Mouse (Mus musculus) erythroblast, embryonic 14.5 days (primary cell): ENCODE results near the gene Plekha4. TPM values are rescaled to one million over a fixed set of nuclear protein-coding genes. Genes with fewer than 3 reads are reported as not detected.

Source experiments
- H3K27me3 ChIP-seq: 2 replicates; pipeline ENCODE4 v1.6.1; 2012; ENCODE audit warnings: inconsistent platforms; ENCODE audit not compliant: control insufficient read depth
- H3K36me3 ChIP-seq: 2 replicates; pipeline ENCODE4 v1.6.1; 2012; ENCODE audit warnings: mild to moderate bottlenecking, inconsistent platforms; ENCODE audit not compliant: control insufficient read depth
- H3K4me1 ChIP-seq: 2 replicates; pipeline ENCODE4 v1.6.1; 2012; ENCODE audit warnings: inconsistent platforms; ENCODE audit not compliant: control insufficient read depth
- H3K4me3 ChIP-seq: replicated peaks from 2 replicates; pipeline ENCODE3; 2012; ENCODE audit warnings: moderate library complexity, mild to moderate bottlenecking, inconsistent platforms
- H3K9me3 ChIP-seq: 2 replicates; pipeline ENCODE4 v1.6.1; 2012; ENCODE audit warnings: low read length, inconsistent platforms, mixed read lengths; ENCODE audit not compliant: control insufficient read depth
- GATA1 ChIP-seq: IDR thresholded peaks from 2 replicates; pipeline ENCODE4 v1.6.1; 2012; ENCODE audit warnings: low read length, inconsistent platforms, mixed read lengths
- TAL1 ChIP-seq: IDR thresholded peaks from 3 replicates; pipeline ENCODE4 v1.6.1; 2012; ENCODE audit warnings: low read length, inconsistent platforms, mixed read lengths
- polyA plus RNA-seq: library from polyadenylated mRNA; stranded (reverse); fragments of >175 nt; gene quantifications from 2 replicates; pipeline ENCODE4 v1.2.3, GENCODE M21; 2012

Plekha4 gene
- polyA plus RNA-seq, 1 experiment: 1.0 TPM

DNA sequence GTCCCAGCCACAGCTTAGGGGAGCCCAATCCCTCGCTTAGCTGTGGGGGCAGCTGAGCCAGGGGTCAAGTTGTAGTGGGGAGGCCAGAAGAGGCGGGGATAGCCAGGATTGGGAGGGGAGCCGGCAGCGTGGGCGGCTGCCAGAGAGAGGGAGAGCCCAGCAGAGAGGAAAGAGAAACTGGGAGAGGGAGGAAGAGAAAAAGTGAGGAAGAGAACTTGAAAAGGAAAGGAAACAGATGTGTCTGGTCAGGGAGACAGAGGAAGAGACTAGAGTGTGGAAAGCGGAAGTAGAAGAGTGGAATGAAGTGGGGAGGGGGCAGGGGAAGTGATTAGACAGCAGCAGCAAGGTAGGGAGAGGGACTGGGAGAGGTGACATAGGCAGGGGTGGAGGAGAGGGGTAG is 3.3 kb downstream of the Plekha4 start:
- peaks cover 18% of the 10 kb centered on the region for H3K4me1 ChIP-seq
- TF ChIP-seq TAL1 (no peak), GATA1 (no peak)
- H3K9me3 ChIP-seq: peaks cover under 1% of the 10 kb centered on the region; the same call in 1 of the 2 replicates
- H3K27me3 ChIP-seq: peaks cover 34% of the 10 kb centered on the region
- no peak overlapping the region for H3K4me3 ChIP-seq
- H3K36me3 ChIP-seq: peaks cover 15% of the 10 kb centered on the region

DNA sequence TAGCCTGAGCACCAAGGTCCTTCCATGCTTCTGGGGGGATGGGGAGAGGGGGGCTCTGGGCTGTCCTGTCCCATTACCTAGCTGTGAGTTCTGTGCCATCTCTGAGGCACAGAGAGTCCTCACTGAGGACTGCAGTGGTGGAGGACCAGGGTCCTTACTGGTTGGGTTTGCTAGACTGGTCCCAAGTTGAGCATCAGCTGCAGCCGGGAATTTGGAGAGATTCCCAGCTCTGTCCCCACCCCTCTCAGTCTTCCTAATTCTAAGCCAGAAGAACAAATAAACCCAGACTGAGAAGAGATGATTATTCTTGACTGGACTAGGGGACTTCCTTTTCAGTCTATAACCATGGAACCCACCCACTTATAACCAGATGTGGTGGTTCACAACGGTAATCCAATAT is 4.5 kb downstream of the Plekha4 start:
- H3K4me1 ChIP-seq: peaks cover 18% of the 10 kb centered on the region
- TF ChIP-seq TAL1 (no peak), GATA1 (no peak)
- peaks cover 34% of the 10 kb centered on the region for H3K27me3 ChIP-seq
- H3K9me3 ChIP-seq: no peaks in the 10 kb centered on the region
- H3K36me3 ChIP-seq: peaks cover 3% of the 10 kb centered on the region
- no peak overlapping the region for H3K4me3 ChIP-seq

DNA sequence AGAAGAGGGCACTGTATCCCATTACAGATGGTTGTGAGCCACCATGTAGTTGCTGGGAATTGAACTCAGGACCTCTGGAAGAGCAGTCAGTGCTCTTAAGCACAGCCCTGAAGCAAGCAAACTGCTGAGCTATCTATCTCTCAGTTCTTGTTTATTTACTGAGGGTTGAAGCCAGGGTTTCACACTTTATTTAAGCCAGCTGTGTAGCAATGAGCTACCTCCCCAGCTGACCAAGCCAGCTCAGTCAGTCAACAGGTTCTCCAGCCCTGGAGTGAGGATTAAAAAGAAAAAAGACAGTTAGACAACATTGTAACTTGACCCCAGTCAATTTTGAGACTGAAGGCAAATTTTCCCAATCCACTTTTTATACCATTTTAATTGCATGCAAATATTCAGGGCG is 9.5 kb downstream of the Plekha4 start:
- no peak for TF ChIP-seq GATA1
- no peak for TF ChIP-seq TAL1
- Histone ChIP-seq H3K4me3 (no peak overlapping the region), H3K9me3 (no peaks in the 10 kb centered on the region), H3K4me1 (peaks cover 5% of the 10 kb centered on the region), H3K27me3 (peaks cover 41% of the 10 kb centered on the region), H3K36me3 (no peaks in the 10 kb centered on the region)

DNA sequence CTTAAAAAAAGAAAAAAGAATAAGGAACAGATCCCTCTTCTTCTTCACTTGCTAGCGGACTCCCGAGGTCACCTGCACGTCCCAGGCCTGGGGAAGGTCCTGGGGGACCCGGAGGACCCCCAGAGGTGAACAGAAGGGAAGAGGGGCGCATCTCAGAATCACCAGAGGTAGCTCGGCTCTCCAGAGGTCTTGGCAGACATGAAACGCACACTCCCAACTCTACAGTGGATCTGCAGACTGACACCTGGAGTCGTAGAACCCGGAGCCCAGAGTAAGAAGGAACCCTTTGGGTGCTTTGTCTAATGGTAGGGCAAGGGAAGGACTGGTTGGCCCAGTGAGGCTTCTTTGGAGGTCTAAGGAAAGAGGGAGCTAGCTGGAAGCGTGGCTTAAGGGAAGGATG is 11.5 kb downstream of the Plekha4 start:
- H3K4me1 ChIP-seq: peaks cover 5% of the 10 kb centered on the region
- peaks cover 32% of the 10 kb centered on the region for H3K27me3 ChIP-seq
- H3K36me3 ChIP-seq: no peaks in the 10 kb centered on the region
- H3K4me3 ChIP-seq: no peak overlapping the region
- no peaks in the 10 kb centered on the region for H3K9me3 ChIP-seq
- TF ChIP-seq GATA1 (no peak), TAL1 (no peak)

DNA sequence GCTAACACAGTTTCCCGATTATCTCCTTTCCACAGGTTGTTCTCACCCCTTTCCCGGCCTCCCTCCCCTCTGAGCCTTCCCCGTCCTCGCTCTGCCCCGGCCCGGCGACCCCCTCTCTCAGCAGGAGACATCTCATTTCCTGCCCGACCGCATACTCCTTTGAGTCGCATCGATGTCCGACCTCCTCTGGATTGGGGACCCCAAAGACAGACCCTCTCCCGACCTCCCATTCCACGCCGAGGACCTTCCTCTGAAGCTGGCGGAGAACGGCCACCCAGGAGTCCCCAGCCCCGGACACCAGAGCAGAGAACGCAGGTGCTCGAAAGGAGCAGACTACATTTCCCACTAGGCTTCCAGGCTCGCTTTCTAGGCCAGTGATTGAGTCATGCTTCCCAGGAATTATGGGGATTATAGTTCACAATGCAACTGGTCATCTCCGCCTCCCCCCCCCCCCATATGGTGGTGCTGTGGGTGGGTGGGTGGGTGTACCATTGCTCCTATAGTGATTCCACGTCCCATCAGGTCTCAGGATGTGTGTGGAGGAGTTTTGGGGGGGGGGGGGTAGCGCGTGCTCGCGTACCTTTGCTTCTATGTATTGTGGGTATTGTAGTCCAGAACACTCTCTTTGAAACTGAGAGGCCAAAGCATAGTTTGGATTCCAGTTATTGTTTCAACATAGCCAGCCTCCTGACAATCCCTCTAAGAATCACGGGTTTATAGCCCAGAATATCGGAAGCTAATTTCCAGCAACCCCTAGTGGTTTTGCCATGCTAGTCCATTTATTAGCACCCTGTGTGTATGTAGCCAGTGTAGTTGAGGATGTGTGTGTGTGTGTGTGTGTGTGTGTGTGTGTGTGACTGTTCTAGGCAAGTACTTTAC is 12.3 kb downstream of the Plekha4 start:
- TF ChIP-seq GATA1: no peak
- no peak for TF ChIP-seq TAL1
- Histone ChIP-seq H3K27me3 (peaks cover 32% of the 10 kb centered on the region), H3K4me1 (peaks cover 5% of the 10 kb centered on the region), H3K9me3 (no peaks in the 10 kb centered on the region), H3K4me3 (peak overlapping the region; percentile 45), H3K36me3 (no peaks in the 10 kb centered on the region)

DNA sequence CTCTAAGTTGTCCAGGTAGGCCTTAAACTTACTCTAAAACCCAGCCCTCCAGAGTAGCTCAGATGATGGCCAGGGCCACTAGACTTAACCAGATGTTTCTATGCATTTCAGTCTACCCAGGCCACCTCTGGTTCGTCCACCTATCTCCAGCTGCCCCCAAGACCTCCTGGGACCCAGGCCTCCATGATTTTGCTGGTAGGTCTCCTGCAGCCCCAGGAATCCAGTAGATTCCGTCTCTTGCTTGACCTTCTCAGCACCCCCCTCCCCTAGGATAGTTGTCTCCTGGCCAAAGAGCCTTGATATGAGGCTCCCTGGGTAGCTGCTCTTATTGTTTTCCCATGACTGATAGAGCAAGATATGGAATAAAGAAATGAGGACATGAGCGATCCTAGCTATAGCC is 13.0 kb downstream of the Plekha4 start:
- no peaks in the 10 kb centered on the region for H3K36me3 ChIP-seq
- TF ChIP-seq TAL1 (no peak), GATA1 (no peak)
- peaks cover 3% of the 10 kb centered on the region; the same call in 1 of the 2 replicates for H3K9me3 ChIP-seq
- peaks cover 36% of the 10 kb centered on the region for H3K27me3 ChIP-seq
- no peak overlapping the region for H3K4me3 ChIP-seq
- peaks cover 5% of the 10 kb centered on the region for H3K4me1 ChIP-seq

DNA sequence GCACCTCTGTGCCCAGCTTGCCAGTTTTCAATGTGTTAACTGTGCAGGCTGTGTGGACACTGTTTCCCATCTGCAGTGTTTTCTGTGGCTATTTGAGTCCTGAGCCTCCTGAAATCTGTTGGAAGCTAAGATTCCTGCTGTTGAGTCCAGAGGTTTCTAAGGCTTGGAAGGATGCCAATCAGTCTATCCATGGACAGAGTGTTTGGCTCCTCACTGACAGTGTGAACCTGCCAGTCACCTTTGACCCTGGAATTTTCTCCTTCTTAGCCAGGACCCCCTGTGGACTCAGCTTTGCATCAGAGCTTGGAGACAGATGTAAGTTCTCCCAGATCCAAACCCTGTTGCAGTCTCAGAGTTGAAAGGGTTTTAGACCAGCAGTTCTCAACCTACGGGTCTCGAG is 14.1 kb downstream of the Plekha4 start:
- H3K36me3 ChIP-seq: no peaks in the 10 kb centered on the region
- no peak for TF ChIP-seq GATA1
- TF ChIP-seq TAL1: no peak
- H3K4me1 ChIP-seq: peaks cover 5% of the 10 kb centered on the region
- peaks cover 8% of the 10 kb centered on the region for H3K9me3 ChIP-seq
- no peak overlapping the region for H3K4me3 ChIP-seq
- H3K27me3 ChIP-seq: peaks cover 36% of the 10 kb centered on the region

DNA sequence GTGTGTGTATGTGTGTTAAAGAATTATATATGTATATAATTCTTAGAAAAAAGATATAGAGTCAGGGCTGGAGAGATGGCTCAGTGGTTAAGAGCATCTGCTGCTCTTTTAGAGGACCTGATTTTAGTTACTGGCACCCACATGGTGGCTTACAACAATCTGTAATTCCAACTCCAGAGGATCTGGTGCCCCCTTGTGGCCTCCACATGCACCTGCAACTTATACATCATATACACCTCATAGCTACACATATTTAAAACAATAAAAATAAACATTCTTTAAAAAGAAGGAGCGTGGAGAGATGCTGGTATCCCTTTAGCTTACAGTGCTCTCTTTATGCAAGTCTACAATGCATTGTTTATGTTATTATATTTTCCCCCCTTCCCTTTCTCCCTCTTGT is 18.4 kb downstream of the Plekha4 start:
- no peak for TF ChIP-seq TAL1
- no peak for TF ChIP-seq GATA1
- Histone ChIP-seq H3K27me3 (peaks cover 17% of the 10 kb centered on the region), H3K36me3 (no peaks in the 10 kb centered on the region), H3K4me1 (no peaks in the 10 kb centered on the region), H3K4me3 (no peak overlapping the region), H3K9me3 (peaks cover 8% of the 10 kb centered on the region)

DNA sequence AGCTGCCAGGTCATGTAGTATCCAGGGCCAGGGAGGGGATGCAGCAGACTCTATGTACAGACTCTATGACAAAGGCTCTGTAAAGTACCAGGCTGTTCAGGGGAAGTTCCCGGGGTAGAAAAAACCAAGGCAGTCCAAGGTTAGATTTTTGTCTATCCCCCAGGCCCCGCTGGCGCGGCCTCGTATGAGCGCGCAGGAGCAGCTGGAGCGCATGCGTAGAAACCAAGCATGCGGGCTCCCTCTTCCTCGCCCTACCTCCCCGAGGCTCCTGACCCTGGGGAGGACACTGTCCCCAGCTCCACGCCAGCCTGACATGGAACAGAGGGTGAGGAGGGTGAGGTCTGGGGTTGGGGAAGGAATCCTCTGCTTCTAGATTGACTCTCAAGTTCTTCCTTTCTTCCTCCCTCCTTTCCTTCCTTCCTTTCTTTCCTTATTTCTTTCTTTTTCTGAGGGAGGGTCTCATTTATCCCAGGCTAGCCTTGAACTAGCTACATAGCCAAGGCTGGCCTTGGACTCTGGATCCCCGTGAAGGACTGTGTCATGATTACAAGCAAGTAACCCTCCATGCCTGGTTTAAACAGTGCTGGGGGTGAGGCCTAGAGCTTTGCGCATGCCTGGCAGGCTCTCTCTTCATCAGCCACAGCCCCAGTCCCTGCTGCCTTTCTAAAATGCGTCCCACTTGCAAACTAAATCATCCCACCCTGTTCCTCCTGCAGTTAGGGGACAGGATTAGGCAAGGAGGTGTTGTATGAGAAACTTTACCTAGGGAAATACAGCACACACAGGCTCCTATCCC is 23.7 kb downstream of the Plekha4 start:
- H3K27me3 ChIP-seq: 0 out of 2 replicates have a peak, but pooled peaks cover 3% of the 10 kb centered on the region

More for the DNA sequence above, 23.7 kb downstream of the Plekha4 start:
- TF ChIP-seq TAL1 (no peak), GATA1 (no peak)
- Histone ChIP-seq H3K4me3 (no peak overlapping the region), H3K9me3 (no peaks in the 10 kb centered on the region), H3K4me1 (peaks cover 5% of the 10 kb centered on the region), H3K36me3 (no peaks in the 10 kb centered on the region)
